Mouse (Mus musculus) megakaryocyte, embryonic 14.5 days (primary cell): Measurements from ENCODE around the gene Ehd2. TPM values are rescaled to one million over a fixed set of nuclear protein-coding genes. Genes with fewer than 3 reads are reported as not detected.

Experiments used
- H3K27me3 ChIP-seq: replicated peaks from 2 replicates; pipeline ENCODE3; 2012; ENCODE audit warnings: inconsistent platforms
- H3K36me3 ChIP-seq: replicated peaks from 2 replicates; pipeline ENCODE3; 2012; ENCODE audit warnings: low read length, inconsistent platforms, mixed read lengths
- H3K4me1 ChIP-seq: 2 replicates; pipeline ENCODE4 v1.6.1; 2012; ENCODE audit warnings: inconsistent platforms
- H3K4me3 ChIP-seq: replicated peaks from 2 replicates; pipeline ENCODE3; 2012; ENCODE audit warnings: moderate library complexity, mild to moderate bottlenecking, inconsistent platforms
- H3K9me3 ChIP-seq: 2 replicates; pipeline ENCODE4 v1.6.1; 2012; ENCODE audit warnings: inconsistent platforms
- FLI1 ChIP-seq: IDR thresholded peaks from 2 replicates; pipeline ENCODE4 v1.6.1; 2012; ENCODE audit warnings: low read length, inconsistent platforms, mixed read lengths
- GATA1 ChIP-seq: IDR thresholded peaks from 3 replicates; pipeline ENCODE4 v1.6.1; 2012; ENCODE audit warnings: mixed read lengths, low read length, inconsistent platforms, borderline replicate concordance
- polyA plus RNA-seq: library from polyadenylated mRNA; stranded (reverse); fragments of >175 nt; gene quantifications from 2 replicates; pipeline ENCODE4 v1.2.3, GENCODE M21; 2012; ENCODE audit warnings: low replicate concordance; ENCODE audit not compliant: insufficient read depth

Gene Ehd2
- 0.84 and 0.93 TPM in 2 replicates for polyA plus RNA-seq

GRCm38 (mm10) chr7:15967312-15967711 lies at the start of gene Ehd2:
TSS of gene Ehd2 (minus strand) at chr7:15967567.
- peaks cover 41% of the 10 kb centered on the region for H3K27me3 ChIP-seq
- peak within 1 kb of the TSS; percentile 88 for H3K4me3 ChIP-seq
- H3K9me3 ChIP-seq, result 0 out of 2 replicates have a peak, but pooled peaks cover 5% of the 10 kb centered on the region
- peaks cover 25% of the 10 kb centered on the region for H3K36me3 ChIP-seq
- peaks cover 46% of the 10 kb centered on the region for H3K4me1 ChIP-seq
- TF ChIP-seq FLI1 (no peak), GATA1 (no peak)

GRCm38 (mm10) chr7:16015384-16015783 lies 48.0 kb upstream of the Ehd2 start:
- TF ChIP-seq FLI1 (no peak), GATA1 (no peak)
- no peaks in the 10 kb centered on the region for H3K9me3 ChIP-seq
- peaks cover 99% of the 10 kb centered on the region for H3K4me1 ChIP-seq
- H3K4me3 ChIP-seq, result no peak overlapping the region
- peaks cover 51% of the 10 kb centered on the region for H3K36me3 ChIP-seq
- no peaks in the 10 kb centered on the region for H3K27me3 ChIP-seq

GRCm38 (mm10) chr7:16014521-16015175 lies 47.3 kb upstream of the Ehd2 start:
- Histone ChIP-seq H3K9me3 (no peaks in the 10 kb centered on the region), H3K4me1 (peaks cover 99% of the 10 kb centered on the region)

GRCm38 (mm10) chr7:16013722-16014275 lies 46.4 kb upstream of the Ehd2 start:
- Histone ChIP-seq H3K36me3 (peaks cover 49% of the 10 kb centered on the region), H3K4me3 (no peak overlapping the region), H3K27me3 (no peaks in the 10 kb centered on the region), H3K4me1 (peaks cover 97% of the 10 kb centered on the region), H3K9me3 (no peaks in the 10 kb centered on the region)
- TF ChIP-seq FLI1, result no peak
- TF ChIP-seq GATA1, result no peak

More at GRCm38 (mm10) chr7:16014521-16015175, 47.3 kb upstream of the Ehd2 start:
- Histone ChIP-seq H3K27me3 (no peaks in the 10 kb centered on the region), H3K36me3 (peaks cover 49% of the 10 kb centered on the region), H3K4me3 (no peak overlapping the region)
- TF ChIP-seq GATA1, result no peak
- no peak for TF ChIP-seq FLI1

- Histone ChIP-seq H3K36me3 (peaks cover 56% of the 10 kb centered on the region), H3K4me1 (peaks cover 97% of the 10 kb centered on the region), H3K27me3 (no peaks in the 10 kb centered on the region), H3K4me3 (no peak overlapping the region), H3K9me3 (no peaks in the 10 kb centered on the region)
- no peak for TF ChIP-seq GATA1
- TF ChIP-seq FLI1, result no peak
These were observed 45.4 kb upstream of the Ehd2 start for GRCm38 (mm10) chr7:16012576-16013263.

GRCm38 (mm10) chr7:16011418-16012085 lies 44.2 kb upstream of the Ehd2 start:
- Histone ChIP-seq H3K4me1 (peaks cover 92% of the 10 kb centered on the region), H3K4me3 (peak overlapping the region; percentile 57), H3K36me3 (peaks cover 65% of the 10 kb centered on the region), H3K9me3 (no peaks in the 10 kb centered on the region), H3K27me3 (no peaks in the 10 kb centered on the region)
- no peak for TF ChIP-seq FLI1
- no peak for TF ChIP-seq GATA1

- peaks cover 71% of the 10 kb centered on the region for H3K36me3 ChIP-seq
- no peak for TF ChIP-seq GATA1
- no peak for TF ChIP-seq FLI1
These were observed 43.3 kb upstream of the Ehd2 start for GRCm38 (mm10) chr7:16010649-16011048.

GRCm38 (mm10) chr7:16009636-16010035 lies 42.3 kb upstream of the Ehd2 start:
- Histone ChIP-seq H3K4me3 (no peak overlapping the region), H3K27me3 (no peaks in the 10 kb centered on the region), H3K9me3 (no peaks in the 10 kb centered on the region), H3K36me3 (peaks cover 70% of the 10 kb centered on the region), H3K4me1 (peaks cover 87% of the 10 kb centered on the region)
- TF ChIP-seq FLI1, result no peak
- TF ChIP-seq GATA1, result no peak

More at GRCm38 (mm10) chr7:16010649-16011048, 43.3 kb upstream of the Ehd2 start:
- Histone ChIP-seq H3K27me3 (no peaks in the 10 kb centered on the region), H3K4me1 (peaks cover 90% of the 10 kb centered on the region), H3K4me3 (no peak overlapping the region), H3K9me3 (no peaks in the 10 kb centered on the region)

- peaks cover 73% of the 10 kb centered on the region for H3K36me3 ChIP-seq
- no peaks in the 10 kb centered on the region for H3K27me3 ChIP-seq
- H3K4me3 ChIP-seq, result no peak overlapping the region
- H3K9me3 ChIP-seq, result no peaks in the 10 kb centered on the region
- TF ChIP-seq GATA1 (no peak), FLI1 (no peak)
- H3K4me1 ChIP-seq, result peaks cover 85% of the 10 kb centered on the region
These were observed 37.7 kb upstream of the Ehd2 start for GRCm38 (mm10) chr7:16005020-16005419.
